Mouse (Mus musculus): ENCODE data around the gene Fut8. TPM values are rescaled to one million over a fixed set of nuclear protein-coding genes. Genes with fewer than 3 reads are reported as not detected.

Gene Fut8
- polyA plus RNA-seq, 1 experiment from 2014 or later = 17.2 TPM

DNA sequence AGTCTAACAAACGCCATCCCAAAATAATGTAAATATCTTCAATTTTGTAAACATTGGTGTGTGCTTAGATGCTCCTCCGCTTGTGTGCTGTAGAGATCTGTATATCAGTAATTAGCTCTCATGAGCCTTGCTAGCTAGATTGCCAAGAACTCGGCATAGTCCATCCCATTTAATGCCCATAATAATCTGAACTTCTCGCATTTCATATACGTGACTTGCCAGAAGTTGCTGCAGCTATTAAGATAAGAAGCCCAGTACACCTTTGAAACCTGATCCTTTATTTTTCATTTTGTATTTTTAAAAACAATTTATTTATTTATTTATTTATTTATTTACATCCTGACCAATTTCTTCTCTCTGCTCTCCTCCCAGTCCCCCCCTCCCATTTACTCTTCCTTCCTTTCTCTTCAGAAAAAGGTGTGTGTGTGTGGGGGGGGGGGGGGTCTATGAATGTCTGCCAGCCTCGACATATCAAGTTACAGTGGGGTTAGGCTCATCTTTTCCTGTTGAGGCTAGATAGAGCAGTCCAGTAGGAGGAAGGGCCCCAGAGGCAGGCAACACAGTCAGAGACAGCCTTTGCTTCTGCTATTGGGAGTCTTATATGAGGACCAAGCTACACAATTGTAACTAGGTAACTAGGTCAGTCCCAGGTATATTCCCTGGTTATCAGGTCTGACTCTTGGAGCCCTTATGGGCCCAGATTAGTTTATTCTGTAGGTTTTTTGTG, 183.9 kb downstream of the Fut8 start:
- Histone ChIP-seq H3K4me3 (ENCODE audit: low read depth, low read length) (no peak overlapping the region), H3K9ac (ENCODE audit: low read length) (no peak overlapping the region), H3K4me1 (replicated peaks; ENCODE audit: control insufficient read depth, insufficient read depth, low read length) (no peaks in the 10 kb centered on the region), H3K36me3 (ENCODE audit: control insufficient read depth, insufficient read depth, low read length) (no peaks in the 10 kb centered on the region), H3K4me2 (ENCODE audit: low read length) (no peak overlapping the region), H3K27me3 (replicated peaks; ENCODE audit: control insufficient read depth, insufficient read depth, low read length) (no peaks in the 10 kb centered on the region), H3K27ac (ENCODE audit: low read depth) (no peak overlapping the region), H3K9me3 (ENCODE audit: control insufficient read depth, low read length) (no peaks in the 10 kb centered on the region)
- 84% methylated on average over 6 of the region's 6 CpGs for WGBS
- ATAC-seq (replicated peaks; ENCODE audit: low FRiP score, low TSS enrichment, low read depth) (no peak), DNase-seq (ENCODE audit: low spot score) (no peak)

DNA sequence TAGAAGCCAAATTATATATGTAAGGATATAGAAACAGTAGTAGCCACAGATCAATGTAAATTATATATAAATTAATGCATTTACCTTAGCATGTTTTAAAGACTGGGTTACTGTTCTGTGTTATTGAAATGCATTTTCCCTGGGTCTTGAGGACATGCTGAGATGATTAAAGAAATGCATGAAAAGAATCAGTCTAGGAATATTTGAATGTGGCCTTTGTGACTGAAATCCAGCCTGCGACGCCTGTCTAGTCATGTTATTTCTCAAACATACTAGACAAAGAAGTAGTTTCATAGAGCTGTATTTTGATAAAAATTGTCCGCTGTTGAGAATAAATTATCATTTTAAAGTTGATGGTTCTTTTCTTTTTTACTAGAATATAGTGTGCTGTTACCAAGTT, 188.2 kb downstream of the Fut8 start:
- Histone ChIP-seq H3K27ac (ENCODE audit: low read depth) (no peak overlapping the region), H3K9ac (ENCODE audit: low read length) (no peak overlapping the region), H3K9me3 (ENCODE audit: control insufficient read depth, low read length) (no peaks in the 10 kb centered on the region), H3K36me3 (ENCODE audit: control insufficient read depth, insufficient read depth, low read length) (no peaks in the 10 kb centered on the region), H3K4me2 (ENCODE audit: low read length) (no peak overlapping the region), H3K27me3 (replicated peaks; ENCODE audit: control insufficient read depth, insufficient read depth, low read length) (no peaks in the 10 kb centered on the region), H3K4me1 (replicated peaks; ENCODE audit: control insufficient read depth, insufficient read depth, low read length) (no peaks in the 10 kb centered on the region), H3K4me3 (ENCODE audit: low read depth, low read length) (no peak overlapping the region)
- 85% methylated on average over 3 of the region's 3 CpGs for WGBS
- no peak for ATAC-seq (replicated peaks; ENCODE audit: low FRiP score, low TSS enrichment, low read depth)
- no peak for DNase-seq (ENCODE audit: low spot score)

DNA sequence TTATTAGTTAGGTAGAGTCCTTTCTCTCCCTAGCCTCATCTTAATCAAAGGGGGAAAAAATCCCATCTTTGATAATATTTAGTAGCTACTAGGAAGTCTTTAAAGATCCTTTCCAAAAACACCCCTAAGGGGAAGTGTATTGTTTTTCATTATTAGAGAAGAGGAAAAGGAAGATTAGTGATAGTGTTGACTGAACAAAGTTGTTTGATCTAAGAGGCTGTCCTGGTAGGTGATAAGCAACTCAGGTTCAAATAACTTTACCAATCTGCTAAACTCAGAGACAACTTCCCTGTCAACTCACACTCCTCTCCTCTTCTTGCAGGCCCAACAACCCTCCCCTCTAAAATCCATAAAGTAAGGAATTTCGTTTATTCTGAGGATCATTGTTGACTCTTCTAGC, 190.2 kb downstream of the Fut8 start:
- no peaks in the 10 kb centered on the region for H3K4me1 ChIP-seq (replicated peaks; ENCODE audit: control insufficient read depth, insufficient read depth, low read length)
- no peak overlapping the region for H3K9ac ChIP-seq (ENCODE audit: low read length)
- no peak overlapping the region for H3K4me2 ChIP-seq (ENCODE audit: low read length)
- WGBS = 37% methylated on average over 1 of the region's 1 CpGs
- H3K27ac ChIP-seq (ENCODE audit: low read depth) = no peak overlapping the region
- no peak for ATAC-seq (replicated peaks; ENCODE audit: low FRiP score, low TSS enrichment, low read depth)
- DNase-seq (ENCODE audit: low spot score) = no peak
- H3K27me3 ChIP-seq (replicated peaks; ENCODE audit: control insufficient read depth, insufficient read depth, low read length) = no peaks in the 10 kb centered on the region
- no peak overlapping the region for H3K4me3 ChIP-seq (ENCODE audit: low read depth, low read length)
- no peaks in the 10 kb centered on the region for H3K36me3 ChIP-seq (ENCODE audit: control insufficient read depth, insufficient read depth, low read length)
- no peaks in the 10 kb centered on the region for H3K9me3 ChIP-seq (ENCODE audit: control insufficient read depth, low read length)

DNA sequence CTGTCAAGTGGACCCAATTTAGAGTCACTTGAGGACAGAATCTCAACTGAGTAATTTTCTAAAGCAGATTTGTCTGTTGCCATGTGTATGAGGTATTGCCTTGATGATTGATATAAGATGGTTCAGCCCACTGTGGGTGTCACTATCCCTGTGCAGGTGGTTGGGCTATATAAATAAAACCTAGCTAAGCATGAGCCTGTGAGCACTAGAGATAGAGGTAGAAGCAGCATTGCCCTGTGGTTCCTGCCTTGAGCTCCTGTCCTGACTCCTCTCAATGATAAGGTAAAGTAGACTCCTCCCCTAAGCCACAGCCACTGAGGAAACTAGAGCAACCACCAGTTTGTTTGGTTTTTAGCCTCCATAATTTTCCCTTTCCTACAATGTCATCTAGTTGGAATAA, 191.5 kb downstream of the Fut8 start:
- no peak for DNase-seq (ENCODE audit: low spot score)
- H3K4me1 ChIP-seq (replicated peaks; ENCODE audit: control insufficient read depth, insufficient read depth, low read length) = no peaks in the 10 kb centered on the region
- H3K9me3 ChIP-seq (ENCODE audit: control insufficient read depth, low read length) = no peaks in the 10 kb centered on the region
- no peaks in the 10 kb centered on the region for H3K36me3 ChIP-seq (ENCODE audit: control insufficient read depth, insufficient read depth, low read length)
- no peak overlapping the region for H3K9ac ChIP-seq (ENCODE audit: low read length)
- ATAC-seq (replicated peaks; ENCODE audit: low FRiP score, low TSS enrichment, low read depth) = no peak
- H3K4me3 ChIP-seq (ENCODE audit: low read depth, low read length) = no peak overlapping the region
- H3K27me3 ChIP-seq (replicated peaks; ENCODE audit: control insufficient read depth, insufficient read depth, low read length) = no peaks in the 10 kb centered on the region
- no peak overlapping the region for H3K4me2 ChIP-seq (ENCODE audit: low read length)
- no peak overlapping the region for H3K27ac ChIP-seq (ENCODE audit: low read depth)

DNA sequence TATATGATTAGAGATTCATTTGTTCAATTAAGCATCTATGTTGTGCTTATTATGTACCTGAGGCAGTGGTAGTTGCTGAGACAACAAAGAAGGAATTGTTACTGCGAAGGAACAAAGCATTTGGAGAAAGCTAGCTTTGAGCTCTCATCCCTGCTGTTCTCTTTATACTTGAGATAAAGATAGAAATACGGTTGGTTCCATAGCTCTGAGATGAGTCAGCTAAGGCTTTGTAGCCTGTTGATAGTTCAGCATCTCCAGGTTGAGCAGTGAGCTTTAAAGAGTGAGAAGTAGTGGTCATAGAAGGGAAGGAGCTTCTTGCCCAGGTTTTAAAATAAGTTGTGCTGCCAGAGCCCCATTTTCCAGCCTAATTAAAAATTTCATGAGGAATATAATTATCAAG, 198.8 kb downstream of the Fut8 start:
- H3K27me3 ChIP-seq (replicated peaks; ENCODE audit: control insufficient read depth, insufficient read depth, low read length) = no peaks in the 10 kb centered on the region
- no peaks in the 10 kb centered on the region for H3K36me3 ChIP-seq (ENCODE audit: control insufficient read depth, insufficient read depth, low read length)
- no peak overlapping the region for H3K9ac ChIP-seq (ENCODE audit: low read length)
- 75% methylated on average over 2 of the region's 2 CpGs for WGBS
- no peaks in the 10 kb centered on the region for H3K4me1 ChIP-seq (replicated peaks; ENCODE audit: control insufficient read depth, insufficient read depth, low read length)
- H3K27ac ChIP-seq (ENCODE audit: low read depth) = no peak overlapping the region
- H3K9me3 ChIP-seq (ENCODE audit: control insufficient read depth, low read length) = no peaks in the 10 kb centered on the region
- DNase-seq (ENCODE audit: low spot score) = no peak
- H3K4me3 ChIP-seq (ENCODE audit: low read depth, low read length) = no peak overlapping the region
- no peak for ATAC-seq (replicated peaks; ENCODE audit: low FRiP score, low TSS enrichment, low read depth)
- no peak overlapping the region for H3K4me2 ChIP-seq (ENCODE audit: low read length)

DNA sequence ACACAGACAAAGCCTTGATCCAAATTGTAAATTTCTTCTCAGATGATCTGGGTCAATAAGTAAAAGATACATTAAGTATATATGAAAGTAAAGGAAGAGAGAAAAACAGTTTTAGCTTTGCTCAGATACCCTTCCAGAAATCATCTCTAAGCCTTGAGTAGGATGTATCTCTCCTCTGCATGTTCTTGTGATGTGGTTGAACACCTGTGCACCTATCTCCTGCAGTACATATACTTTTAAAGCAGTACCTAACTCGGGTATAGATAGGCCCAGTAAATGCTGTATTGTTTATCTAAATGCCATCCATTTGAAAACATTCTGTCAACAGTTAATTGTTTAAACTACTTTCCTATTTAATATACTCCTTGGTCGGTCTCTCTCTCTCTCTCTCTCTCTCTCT, 212.9 kb downstream of the Fut8 start:
- H3K4me1 ChIP-seq (replicated peaks; ENCODE audit: control insufficient read depth, insufficient read depth, low read length) = no peaks in the 10 kb centered on the region
- H3K36me3 ChIP-seq (ENCODE audit: control insufficient read depth, insufficient read depth, low read length) = no peaks in the 10 kb centered on the region
- ATAC-seq (replicated peaks; ENCODE audit: low FRiP score, low TSS enrichment, low read depth) (no peak), DNase-seq (ENCODE audit: low spot score) (no peak)
- H3K4me2 ChIP-seq (ENCODE audit: low read length) = no peak overlapping the region
- no peaks in the 10 kb centered on the region for H3K27me3 ChIP-seq (replicated peaks; ENCODE audit: control insufficient read depth, insufficient read depth, low read length)
- no peak overlapping the region for H3K4me3 ChIP-seq (ENCODE audit: low read depth, low read length)
- no peak overlapping the region for H3K9ac ChIP-seq (ENCODE audit: low read length)
- WGBS = 54% methylated on average over 2 of the region's 2 CpGs
- H3K27ac ChIP-seq (ENCODE audit: low read depth) = no peak overlapping the region
- H3K9me3 ChIP-seq (ENCODE audit: control insufficient read depth, low read length) = no peaks in the 10 kb centered on the region

DNA sequence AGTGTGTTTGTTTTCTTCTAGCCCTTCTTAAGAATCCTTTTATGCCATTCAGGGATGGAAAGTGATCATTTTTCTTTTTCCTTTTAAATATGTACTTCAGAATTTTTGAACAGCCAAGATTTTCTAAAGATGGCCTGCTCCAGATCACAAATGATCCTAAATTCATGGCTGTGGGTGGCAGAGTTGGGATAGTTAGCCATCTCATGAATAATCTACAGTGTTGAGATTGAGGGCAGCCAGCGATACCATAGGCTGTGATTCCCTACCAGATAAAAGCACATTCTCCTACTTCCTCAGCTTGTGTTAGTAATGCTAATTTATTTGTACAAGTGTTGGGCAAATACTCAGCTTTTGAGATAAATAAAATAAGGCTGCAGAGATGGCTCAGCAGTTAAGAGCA, 228.3 kb downstream of the Fut8 start:
- no peaks in the 10 kb centered on the region for H3K27me3 ChIP-seq (replicated peaks; ENCODE audit: control insufficient read depth, insufficient read depth, low read length)
- H3K4me2 ChIP-seq (ENCODE audit: low read length) = no peak overlapping the region
- DNase-seq (ENCODE audit: low spot score) (no peak), ATAC-seq (replicated peaks; ENCODE audit: low FRiP score, low TSS enrichment, low read depth) (no peak)
- no peak overlapping the region for H3K27ac ChIP-seq (ENCODE audit: low read depth)
- no peaks in the 10 kb centered on the region for H3K36me3 ChIP-seq (ENCODE audit: control insufficient read depth, insufficient read depth, low read length)
- H3K4me1 ChIP-seq (replicated peaks; ENCODE audit: control insufficient read depth, insufficient read depth, low read length) = no peaks in the 10 kb centered on the region
- 87% methylated on average over 1 of the region's 1 CpGs for WGBS
- no peaks in the 10 kb centered on the region for H3K9me3 ChIP-seq (ENCODE audit: control insufficient read depth, low read length)
- no peak overlapping the region for H3K9ac ChIP-seq (ENCODE audit: low read length)
- no peak overlapping the region for H3K4me3 ChIP-seq (ENCODE audit: low read depth, low read length)

DNA sequence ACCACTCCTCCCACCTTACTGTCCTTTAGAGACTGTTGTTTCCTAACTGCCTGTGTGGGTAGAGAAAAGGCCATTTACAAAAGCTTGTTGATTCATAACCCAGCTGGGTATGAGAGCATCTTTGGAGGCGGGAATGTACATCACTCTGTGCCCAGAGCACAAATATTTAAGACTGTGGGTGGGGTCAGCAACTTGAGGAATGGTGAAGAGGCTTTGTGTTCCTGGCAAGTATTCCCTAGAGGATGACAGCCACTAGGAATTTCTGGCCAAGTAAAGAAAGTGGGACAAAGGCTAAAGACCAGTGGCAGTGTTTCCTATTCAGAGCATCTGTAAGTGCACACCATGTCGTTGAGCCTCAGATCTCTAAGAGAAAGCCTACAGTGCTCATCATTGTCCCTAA, 242.0 kb downstream of the Fut8 start:
- ATAC-seq (replicated peaks; ENCODE audit: low FRiP score, low TSS enrichment, low read depth) (no peak), DNase-seq (ENCODE audit: low spot score) (no peak)
- Histone ChIP-seq H3K4me3 (ENCODE audit: low read depth, low read length) (no peak overlapping the region), H3K27me3 (replicated peaks; ENCODE audit: control insufficient read depth, insufficient read depth, low read length) (no peaks in the 10 kb centered on the region), H3K36me3 (ENCODE audit: control insufficient read depth, insufficient read depth, low read length) (no peaks in the 10 kb centered on the region), H3K9me3 (ENCODE audit: control insufficient read depth, low read length) (no peaks in the 10 kb centered on the region), H3K27ac (ENCODE audit: low read depth) (no peak overlapping the region), H3K4me2 (ENCODE audit: low read length) (no peak overlapping the region), H3K9ac (ENCODE audit: low read length) (no peak overlapping the region), H3K4me1 (replicated peaks; ENCODE audit: control insufficient read depth, insufficient read depth, low read length) (no peaks in the 10 kb centered on the region)
- WGBS = 81% methylated on average over 2 of the region's 2 CpGs

DNA sequence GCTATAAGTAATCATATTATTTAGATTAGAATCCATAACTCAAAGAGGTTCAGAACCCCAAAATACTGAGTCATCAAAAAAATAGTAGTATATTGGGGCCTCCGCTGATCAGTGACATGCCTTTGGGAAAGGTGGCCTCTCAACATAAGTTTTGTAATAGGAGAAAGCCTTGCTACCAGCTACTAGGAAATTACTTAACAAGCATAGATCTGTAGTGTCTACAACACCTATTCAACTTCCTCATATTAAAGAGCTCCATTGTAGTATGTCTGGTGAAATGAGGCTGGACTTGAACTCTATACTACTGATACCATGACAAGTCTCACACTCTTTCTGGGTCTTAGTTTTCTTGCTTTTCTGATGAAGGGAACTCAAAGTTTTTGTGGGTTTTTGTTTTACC, 243.2 kb downstream of the Fut8 start:
- H3K27me3 ChIP-seq (replicated peaks; ENCODE audit: control insufficient read depth, insufficient read depth, low read length) = no peaks in the 10 kb centered on the region
- no peak for ATAC-seq (replicated peaks; ENCODE audit: low FRiP score, low TSS enrichment, low read depth)
- H3K9me3 ChIP-seq (ENCODE audit: control insufficient read depth, low read length) = no peaks in the 10 kb centered on the region
- DNase-seq (ENCODE audit: low spot score) = no peak
- H3K4me2 ChIP-seq (ENCODE audit: low read length) = no peak overlapping the region
- H3K4me3 ChIP-seq (ENCODE audit: low read depth, low read length) = no peak overlapping the region
- H3K9ac ChIP-seq (ENCODE audit: low read length) = no peak overlapping the region
- no peaks in the 10 kb centered on the region for H3K36me3 ChIP-seq (ENCODE audit: control insufficient read depth, insufficient read depth, low read length)
- WGBS = 97% methylated on average over 1 of the region's 1 CpGs
- no peaks in the 10 kb centered on the region for H3K4me1 ChIP-seq (replicated peaks; ENCODE audit: control insufficient read depth, insufficient read depth, low read length)
- no peak overlapping the region for H3K27ac ChIP-seq (ENCODE audit: low read depth)
